Mouse (Mus musculus): ENCODE measurements at regions not wholly inside any gene's neighbourhood (a gene's known extent, or its start where the extent isn't known, plus 50 kb on each side); places are given as distances from the start of the nearest gene placed in this dataset.
"Not testable (repeated sequence)": the region's sequence is repeated elsewhere in the genome, so short reads cannot be mapped to it uniquely, and the experiment has no call there.

- DNase-seq (ENCODE audit: low spot score) = no peak
Observed at GRCm38 (mm10) chr6:22485828-22486518, 129.9 kb upstream of the Fam3c start.

GRCm38 (mm10) chr6:22482257-22482656 is 126.2 kb upstream of the Fam3c start:
- not testable (repeated sequence) for ATAC-seq (ENCODE audit: low FRiP score); H3K9me3 ChIP-seq (ENCODE audit: control insufficient read depth, low read length); H3K4me3 ChIP-seq (replicated peaks; ENCODE audit: low read length); H3K27ac ChIP-seq; H3K36me3 ChIP-seq (replicated peaks; ENCODE audit: control insufficient read depth, insufficient read depth); H3K27me3 ChIP-seq (ENCODE audit: control insufficient read depth, insufficient read depth, low read length); H3K4me2 ChIP-seq (replicated peaks); H3K9ac ChIP-seq; H3K4me1 ChIP-seq (replicated peaks; ENCODE audit: control insufficient read depth, insufficient read depth, low read length); DNase-seq (ENCODE audit: low spot score)
- 85% methylated on average over 4 of the region's 4 CpGs for WGBS

More at GRCm38 (mm10) chr6:22485828-22486518, 129.9 kb upstream of the Fam3c start:
- no peak overlapping the region for H3K9ac ChIP-seq
- ATAC-seq (ENCODE audit: low FRiP score) = no peak
- no peak overlapping the region for H3K4me3 ChIP-seq (replicated peaks; ENCODE audit: low read length)
- H3K27ac ChIP-seq = no peak overlapping the region
- H3K4me2 ChIP-seq (replicated peaks) = no peak overlapping the region
- H3K9me3 ChIP-seq (ENCODE audit: control insufficient read depth, low read length) = no peaks in the 10 kb centered on the region
- no peaks in the 10 kb centered on the region for H3K27me3 ChIP-seq (ENCODE audit: control insufficient read depth, insufficient read depth, low read length)
- no peaks in the 10 kb centered on the region for H3K36me3 ChIP-seq (replicated peaks; ENCODE audit: control insufficient read depth, insufficient read depth)
- no peaks in the 10 kb centered on the region for H3K4me1 ChIP-seq (replicated peaks; ENCODE audit: control insufficient read depth, insufficient read depth, low read length)
- WGBS = 77% methylated on average over 11 of the region's 11 CpGs

GRCm38 (mm10) chr6:22474604-22475003 is 118.6 kb upstream of the Fam3c start:
- no peak for ATAC-seq (ENCODE audit: low FRiP score)
- Histone ChIP-seq H3K9ac (no peak overlapping the region), H3K4me2 (replicated peaks) (no peak overlapping the region), H3K4me1 (replicated peaks; ENCODE audit: control insufficient read depth, insufficient read depth, low read length) (no peaks in the 10 kb centered on the region), H3K9me3 (ENCODE audit: control insufficient read depth, low read length) (no peaks in the 10 kb centered on the region), H3K27ac (no peak overlapping the region), H3K36me3 (replicated peaks; ENCODE audit: control insufficient read depth, insufficient read depth) (no peaks in the 10 kb centered on the region), H3K4me3 (replicated peaks; ENCODE audit: low read length) (no peak overlapping the region), H3K27me3 (ENCODE audit: control insufficient read depth, insufficient read depth, low read length) (no peaks in the 10 kb centered on the region)
- DNase-seq (ENCODE audit: low spot score) = no peak
- WGBS = 93% methylated on average over 4 of the region's 4 CpGs

GRCm38 (mm10) chr6:22474011-22474410 is 118.0 kb upstream of the Fam3c start:
- 85% methylated on average over 2 of the region's 2 CpGs for WGBS
- no peaks in the 10 kb centered on the region for H3K4me1 ChIP-seq (replicated peaks; ENCODE audit: control insufficient read depth, insufficient read depth, low read length)

GRCm38 (mm10) chr6:22472400-22472799 is 116.4 kb upstream of the Fam3c start:
- H3K4me2 ChIP-seq (replicated peaks); ATAC-seq (ENCODE audit: low FRiP score); H3K9ac ChIP-seq; H3K4me3 ChIP-seq (replicated peaks; ENCODE audit: low read length); H3K27me3 ChIP-seq (ENCODE audit: control insufficient read depth, insufficient read depth, low read length); H3K36me3 ChIP-seq (replicated peaks; ENCODE audit: control insufficient read depth, insufficient read depth); DNase-seq (ENCODE audit: low spot score); H3K4me1 ChIP-seq (replicated peaks; ENCODE audit: control insufficient read depth, insufficient read depth, low read length); H3K27ac ChIP-seq; H3K9me3 ChIP-seq (ENCODE audit: control insufficient read depth, low read length): not testable (repeated sequence)
- 88% methylated on average over 5 of the region's 5 CpGs for WGBS

More at GRCm38 (mm10) chr6:22474011-22474410, 118.0 kb upstream of the Fam3c start:
- H3K9me3 ChIP-seq (ENCODE audit: control insufficient read depth, low read length) = no peaks in the 10 kb centered on the region
- no peak overlapping the region for H3K4me2 ChIP-seq (replicated peaks)
- no peak overlapping the region for H3K4me3 ChIP-seq (replicated peaks; ENCODE audit: low read length)
- H3K27ac ChIP-seq = no peak overlapping the region
- no peak overlapping the region for H3K9ac ChIP-seq
- H3K36me3 ChIP-seq (replicated peaks; ENCODE audit: control insufficient read depth, insufficient read depth) = no peaks in the 10 kb centered on the region
- no peaks in the 10 kb centered on the region for H3K27me3 ChIP-seq (ENCODE audit: control insufficient read depth, insufficient read depth, low read length)
- DNase-seq (ENCODE audit: low spot score) = no peak
- ATAC-seq (ENCODE audit: low FRiP score) = no peak

- H3K27ac ChIP-seq = no peak overlapping the region
- no peaks in the 10 kb centered on the region for H3K27me3 ChIP-seq (ENCODE audit: control insufficient read depth, insufficient read depth, low read length)
- no peak for ATAC-seq (ENCODE audit: low FRiP score)
- no peak for DNase-seq (ENCODE audit: low spot score)
- 90% methylated on average over 11 of the region's 11 CpGs for WGBS
- no peak overlapping the region for H3K4me3 ChIP-seq (replicated peaks; ENCODE audit: low read length)
- H3K9ac ChIP-seq = no peak overlapping the region
- no peaks in the 10 kb centered on the region for H3K4me1 ChIP-seq (replicated peaks; ENCODE audit: control insufficient read depth, insufficient read depth, low read length)
- H3K9me3 ChIP-seq (ENCODE audit: control insufficient read depth, low read length) = no peaks in the 10 kb centered on the region
- H3K36me3 ChIP-seq (replicated peaks; ENCODE audit: control insufficient read depth, insufficient read depth) = no peaks in the 10 kb centered on the region
- no peak overlapping the region for H3K4me2 ChIP-seq (replicated peaks)
Observed at GRCm38 (mm10) chr6:22467334-22467993, 111.4 kb upstream of the Fam3c start.

- Histone ChIP-seq H3K4me1 (replicated peaks; ENCODE audit: control insufficient read depth, insufficient read depth, low read length) (no peaks in the 10 kb centered on the region), H3K36me3 (replicated peaks; ENCODE audit: control insufficient read depth, insufficient read depth) (no peaks in the 10 kb centered on the region), H3K27me3 (ENCODE audit: control insufficient read depth, insufficient read depth, low read length) (no peaks in the 10 kb centered on the region), H3K27ac (no peak overlapping the region), H3K4me3 (replicated peaks; ENCODE audit: low read length) (no peak overlapping the region), H3K9ac (no peak overlapping the region), H3K9me3 (ENCODE audit: control insufficient read depth, low read length) (no peaks in the 10 kb centered on the region), H3K4me2 (replicated peaks) (no peak overlapping the region)
- ATAC-seq (ENCODE audit: low FRiP score) (no peak), DNase-seq (ENCODE audit: low spot score) (no peak)
- WGBS = 95% methylated on average over 1 of the region's 1 CpGs
Observed at GRCm38 (mm10) chr6:22465926-22466325, 109.9 kb upstream of the Fam3c start.

- DNase-seq (ENCODE audit: low spot score) (no peak), ATAC-seq (ENCODE audit: low FRiP score) (no peak)
- Histone ChIP-seq H3K4me3 (replicated peaks; ENCODE audit: low read length) (no peak overlapping the region), H3K9ac (no peak overlapping the region), H3K27me3 (ENCODE audit: control insufficient read depth, insufficient read depth, low read length) (no peaks in the 10 kb centered on the region), H3K4me1 (replicated peaks; ENCODE audit: control insufficient read depth, insufficient read depth, low read length) (no peaks in the 10 kb centered on the region), H3K9me3 (ENCODE audit: control insufficient read depth, low read length) (no peaks in the 10 kb centered on the region), H3K27ac (no peak overlapping the region), H3K4me2 (replicated peaks) (no peak overlapping the region), H3K36me3 (replicated peaks; ENCODE audit: control insufficient read depth, insufficient read depth) (no peaks in the 10 kb centered on the region)
- WGBS = 93% methylated on average over 7 of the region's 7 CpGs
Observed at GRCm38 (mm10) chr6:22459440-22460016, 103.5 kb upstream of the Fam3c start.

- Histone ChIP-seq H3K9me3 (ENCODE audit: control insufficient read depth, low read length) (no peaks in the 10 kb centered on the region), H3K27ac (no peak overlapping the region), H3K4me1 (replicated peaks; ENCODE audit: control insufficient read depth, insufficient read depth, low read length) (no peaks in the 10 kb centered on the region), H3K27me3 (ENCODE audit: control insufficient read depth, insufficient read depth, low read length) (no peaks in the 10 kb centered on the region), H3K9ac (no peak overlapping the region), H3K36me3 (replicated peaks; ENCODE audit: control insufficient read depth, insufficient read depth) (no peaks in the 10 kb centered on the region), H3K4me2 (replicated peaks) (no peak overlapping the region), H3K4me3 (replicated peaks; ENCODE audit: low read length) (no peak overlapping the region)
- ATAC-seq (ENCODE audit: low FRiP score) (no peak), DNase-seq (ENCODE audit: low spot score) (no peak)
- WGBS = 83% methylated on average over 2 of the region's 2 CpGs
Observed at GRCm38 (mm10) chr6:22452203-22452602, 96.2 kb upstream of the Fam3c start.
